Mouse (Mus musculus): ENCODE results near the gene Msx2.

GRCm38 (mm10) chr13:53466189-53466866 lies 6.5 kb downstream of the Msx2 start:
- TF ChIP-seq CTCF (IDR thresholded peaks at IDR 0.05; ENCODE audit: low read depth) (no peak), EP300 (IDR thresholded peaks at IDR 0.05; ENCODE audit: low read depth) (no peak)
